Mouse (Mus musculus): ENCODE data around the gene Gbf1.

DNA sequence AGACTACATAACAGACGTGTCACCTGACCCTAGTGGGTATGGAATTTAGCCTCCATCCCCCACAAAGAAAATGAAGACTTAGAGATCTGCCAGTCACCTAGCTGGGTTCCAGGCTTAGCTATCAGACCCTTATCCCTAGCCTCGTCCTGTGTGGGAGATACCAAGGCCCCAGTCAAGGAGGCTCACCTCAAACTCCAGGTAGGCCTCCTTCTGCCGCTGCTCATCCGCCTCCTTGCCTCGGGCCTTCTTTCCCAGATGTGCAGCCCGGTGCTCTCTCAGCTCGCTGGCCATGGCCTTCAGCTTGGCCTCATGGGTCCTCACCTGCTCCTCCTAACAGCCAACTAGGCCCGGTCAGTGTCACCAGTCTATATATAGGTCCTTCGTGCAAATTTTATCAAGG lies 160.8 kb downstream of the Gbf1 start:
- TF ChIP-seq FLI1 (IDR thresholded peaks at IDR 0.05; ENCODE audit: low read length) (no peak), GATA1 (IDR thresholded peaks at IDR 0.05; ENCODE audit: borderline replicate concordance, low read length) (no peak)

Data from megakaryocyte, embryonic 14.5 days (primary cell).